Mouse (Mus musculus): ENCODE measurements around the gene Stard13.

Stard13 gene

GRCm38 (mm10) chr5:151181288-151181687, 52.3 kb downstream of the Stard13 start:
- DNase-seq (ENCODE audit: low spot score in 2 of 2): no peak

GRCm38 (mm10) chr5:151180176-151180785, 53.4 kb downstream of the Stard13 start:
- DNase-seq (ENCODE audit: low spot score in 2 of 2): no peak

GRCm38 (mm10) chr5:151177171-151177570, 56.5 kb downstream of the Stard13 start:
- no peak for DNase-seq (ENCODE audit: low spot score in 2 of 2)

GRCm38 (mm10) chr5:151175897-151176313, 57.7 kb downstream of the Stard13 start:
- no peak for DNase-seq (ENCODE audit: low spot score in 2 of 2)

GRCm38 (mm10) chr5:151174485-151175460, 58.9 kb downstream of the Stard13 start:
- DNase-seq (ENCODE audit: low spot score in 2 of 2): no peak

- DNase-seq (ENCODE audit: low spot score in 2 of 2): no peak
Measured at GRCm38 (mm10) chr5:151173774-151174173, 59.9 kb downstream of the Stard13 start.

GRCm38 (mm10) chr5:151170168-151170750, 63.4 kb downstream of the Stard13 start:
- DNase-seq (ENCODE audit: low spot score in 2 of 2): no peak

- no peak for DNase-seq (ENCODE audit: low spot score in 2 of 2)
Measured at GRCm38 (mm10) chr5:151168191-151168590, 65.4 kb downstream of the Stard13 start.

GRCm38 (mm10) chr5:151167641-151168040, 66.0 kb downstream of the Stard13 start:
- DNase-seq (ENCODE audit: low spot score in 2 of 2): no peak

- no peak for DNase-seq (ENCODE audit: low spot score in 2 of 2)
Measured at GRCm38 (mm10) chr5:151166266-151166665, 67.4 kb downstream of the Stard13 start.

- DNase-seq (ENCODE audit: low spot score in 2 of 2): no peak
Measured at GRCm38 (mm10) chr5:151165381-151166016, 68.1 kb downstream of the Stard13 start.

- no peak for DNase-seq (ENCODE audit: low spot score in 2 of 2)
Measured at GRCm38 (mm10) chr5:151164815-151165214, 68.8 kb downstream of the Stard13 start.

GRCm38 (mm10) chr5:151162642-151163041, 71.0 kb downstream of the Stard13 start:
- no peak for DNase-seq (ENCODE audit: low spot score in 2 of 2)

- no peak for DNase-seq (ENCODE audit: low spot score in 2 of 2)
Measured at GRCm38 (mm10) chr5:151155247-151155646, 78.4 kb downstream of the Stard13 start.

GRCm38 (mm10) chr5:151154780-151155179, 78.9 kb downstream of the Stard13 start:
- DNase-seq (ENCODE audit: low spot score in 2 of 2): no peak

- no peak for DNase-seq (ENCODE audit: low spot score in 2 of 2)
Measured at GRCm38 (mm10) chr5:151154030-151154429, 79.6 kb downstream of the Stard13 start.

GRCm38 (mm10) chr5:151151549-151151948, 82.1 kb downstream of the Stard13 start:
- no peak for DNase-seq (ENCODE audit: low spot score in 2 of 2)

- DNase-seq (ENCODE audit: low spot score in 2 of 2): no peak
Measured at GRCm38 (mm10) chr5:151149509-151149908, 84.1 kb downstream of the Stard13 start.

- DNase-seq (ENCODE audit: low spot score in 2 of 2): no peak
Measured at GRCm38 (mm10) chr5:151148079-151148478, 85.6 kb downstream of the Stard13 start.

- DNase-seq (ENCODE audit: low spot score in 2 of 2): no peak
Measured at GRCm38 (mm10) chr5:151145807-151146206, 87.8 kb downstream of the Stard13 start.

GRCm38 (mm10) chr5:151143955-151144354, 89.7 kb downstream of the Stard13 start:
- DNase-seq (ENCODE audit: low spot score in 2 of 2): no peak
